Mouse (Mus musculus): Measurements from ENCODE around the gene Ypel5. TPM values are rescaled to one million over a fixed set of nuclear protein-coding genes. Genes with fewer than 3 reads are reported as not detected.

Ypel5 gene
- polyA plus RNA-seq, 1 experiment from 2014 or later, result 45.8 TPM

GRCm38 (mm10) chr17:72895506-72895905 is 59.3 kb downstream of the Ypel5 start:
- H3K27me3 ChIP-seq (ENCODE audit: control insufficient read depth, insufficient read depth, low read length), result no peaks in the 10 kb centered on the region
- no peak overlapping the region for H3K9ac ChIP-seq (ENCODE audit: low read length)
- H3K4me1 ChIP-seq (ENCODE audit: control insufficient read depth, insufficient read depth, low read length), result no peaks in the 10 kb centered on the region
- 90% methylated on average over 3 of the region's 3 CpGs for WGBS
- ATAC-seq (ENCODE audit: insufficient read depth, low FRiP score), result no peak
- no peaks in the 10 kb centered on the region for H3K9me3 ChIP-seq (replicated peaks; ENCODE audit: control insufficient read depth, low read length)
- H3K4me3 ChIP-seq (replicated peaks; ENCODE audit: low read length), result no peak overlapping the region
- H3K4me2 ChIP-seq (ENCODE audit: low read depth, low read length), result no peak overlapping the region
- H3K36me3 ChIP-seq (ENCODE audit: control insufficient read depth, insufficient read depth, low read length), result no peaks in the 10 kb centered on the region
- no peak overlapping the region for H3K27ac ChIP-seq (ENCODE audit: low read length)

- no peak overlapping the region for H3K4me3 ChIP-seq (replicated peaks; ENCODE audit: low read length)
- H3K4me2 ChIP-seq (ENCODE audit: low read depth, low read length), result no peak overlapping the region
- no peak for ATAC-seq (ENCODE audit: insufficient read depth, low FRiP score)
- H3K9ac ChIP-seq (ENCODE audit: low read length), result no peak overlapping the region
- 64% methylated on average over 7 of the region's 7 CpGs for WGBS
- no peaks in the 10 kb centered on the region for H3K9me3 ChIP-seq (replicated peaks; ENCODE audit: control insufficient read depth, low read length)
- H3K27me3 ChIP-seq (ENCODE audit: control insufficient read depth, insufficient read depth, low read length), result no peaks in the 10 kb centered on the region
- H3K36me3 ChIP-seq (ENCODE audit: control insufficient read depth, insufficient read depth, low read length), result no peaks in the 10 kb centered on the region
- no peak overlapping the region for H3K27ac ChIP-seq (ENCODE audit: low read length)
- no peaks in the 10 kb centered on the region for H3K4me1 ChIP-seq (ENCODE audit: control insufficient read depth, insufficient read depth, low read length)
These were observed 60.8 kb downstream of the Ypel5 start for GRCm38 (mm10) chr17:72897076-72897475.

- Histone ChIP-seq H3K4me3 (replicated peaks; ENCODE audit: low read length) (no peak overlapping the region), H3K27me3 (ENCODE audit: control insufficient read depth, insufficient read depth, low read length) (no peaks in the 10 kb centered on the region), H3K36me3 (ENCODE audit: control insufficient read depth, insufficient read depth, low read length) (no peaks in the 10 kb centered on the region), H3K9me3 (replicated peaks; ENCODE audit: control insufficient read depth, low read length) (no peaks in the 10 kb centered on the region), H3K9ac (ENCODE audit: low read length) (no peak overlapping the region), H3K27ac (ENCODE audit: low read length) (peak overlapping the region; percentile 15; the same call in 1 of the 2 replicates), H3K4me2 (ENCODE audit: low read depth, low read length) (no peak overlapping the region), H3K4me1 (ENCODE audit: control insufficient read depth, insufficient read depth, low read length) (no peaks in the 10 kb centered on the region)
- WGBS, result 66% methylated on average over 5 of the region's 5 CpGs
- ATAC-seq (ENCODE audit: insufficient read depth, low FRiP score), result no peak
These were observed 61.7 kb downstream of the Ypel5 start for GRCm38 (mm10) chr17:72897961-72898360.

GRCm38 (mm10) chr17:72898775-72899174 is 62.5 kb downstream of the Ypel5 start:
- H3K4me3 ChIP-seq (replicated peaks; ENCODE audit: low read length), result no peak overlapping the region
- H3K36me3 ChIP-seq (ENCODE audit: control insufficient read depth, insufficient read depth, low read length), result no peaks in the 10 kb centered on the region
- H3K27me3 ChIP-seq (ENCODE audit: control insufficient read depth, insufficient read depth, low read length), result no peaks in the 10 kb centered on the region
- no peak overlapping the region for H3K4me2 ChIP-seq (ENCODE audit: low read depth, low read length)
- H3K9ac ChIP-seq (ENCODE audit: low read length), result no peak overlapping the region
- ATAC-seq (ENCODE audit: insufficient read depth, low FRiP score), result peak; percentile 94
- peak overlapping the region; percentile 65 for H3K27ac ChIP-seq (ENCODE audit: low read length)
- H3K9me3 ChIP-seq (replicated peaks; ENCODE audit: control insufficient read depth, low read length), result no peaks in the 10 kb centered on the region
- 52% methylated on average over 3 of the region's 3 CpGs for WGBS
- H3K4me1 ChIP-seq (ENCODE audit: control insufficient read depth, insufficient read depth, low read length), result peaks cover 2% of the 10 kb centered on the region; the same call in 1 of the 2 replicates

Other genes with a start within 250 kb of the Ypel5 start
- gene Alk, start 231.8 kb upstream of the Ypel5 start, polyA plus RNA-seq (2015; fragmentation: Nextera tagmentation; extraction: Ambion mirVana), result 1.5 and 1.9 TPM in 2 replicates
- 3.9 and 4.2 TPM in 2 replicates for gene Lbh, start 81.9 kb downstream of the Ypel5 start, polyA plus RNA-seq (2015; fragmentation: Nextera tagmentation; extraction: Ambion mirVana)

Data from stomach, embryonic 16.5 days (tissue).